Mouse (Mus musculus): ENCODE measurements around the gene Olfr1420. TPM values are rescaled to one million over a fixed set of nuclear protein-coding genes. Genes with fewer than 3 reads are reported as not detected.
"Not testable (repeated sequence)": the region's sequence is repeated elsewhere in the genome, so short reads cannot be mapped to it uniquely, and the experiment has no call there.

The Olfr1420 gene
- polyA plus RNA-seq, 1 experiment = not detected

GRCm38 (mm10) chr19:11922068-11922467, 35.7 kb downstream of the Olfr1420 start:
- Histone ChIP-seq H3K4me1 (ENCODE audit: control insufficient read depth, insufficient read depth, low read length) (no peaks in the 10 kb centered on the region), H3K36me3 (ENCODE audit: control insufficient read depth, insufficient read depth, low read length) (peaks cover 2% of the 10 kb centered on the region; the same call in 1 of the 2 replicates), H3K27ac (ENCODE audit: control insufficient read depth, insufficient read depth, low read depth, low read length) (no peak overlapping the region), H3K27me3 (ENCODE audit: control insufficient read depth, insufficient read depth, low read length) (no peaks in the 10 kb centered on the region), H3K4me3 (ENCODE audit: control insufficient read depth, low read depth, low read length) (no peak overlapping the region)
- TF ChIP-seq POLR2A (IDR thresholded peaks at IDR 0.05; ENCODE audit: control insufficient read depth, low read depth, low read length) = no peak
- TF ChIP-seq CTCF (IDR thresholded peaks at IDR 0.05; ENCODE audit: control insufficient read depth, insufficient read depth, insufficient replicate concordance, low read depth, low read length) = no peak

- not testable (repeated sequence) for H3K4me3 ChIP-seq (ENCODE audit: control insufficient read depth, low read depth, low read length); H3K27ac ChIP-seq (ENCODE audit: control insufficient read depth, insufficient read depth, low read depth, low read length); H3K4me1 ChIP-seq (ENCODE audit: control insufficient read depth, insufficient read depth, low read length); H3K36me3 ChIP-seq (ENCODE audit: control insufficient read depth, insufficient read depth, low read length); H3K27me3 ChIP-seq (ENCODE audit: control insufficient read depth, insufficient read depth, low read length)
Measured at GRCm38 (mm10) chr19:11922515-11922914, 36.1 kb downstream of the Olfr1420 start.

- Histone ChIP-seq H3K4me1 (ENCODE audit: control insufficient read depth, insufficient read depth, low read length) (no peaks in the 10 kb centered on the region), H3K36me3 (ENCODE audit: control insufficient read depth, insufficient read depth, low read length) (no peaks in the 10 kb centered on the region; the same call in 1 of the 2 replicates), H3K4me3 (ENCODE audit: control insufficient read depth, low read depth, low read length) (no peak overlapping the region), H3K27me3 (ENCODE audit: control insufficient read depth, insufficient read depth, low read length) (no peaks in the 10 kb centered on the region), H3K27ac (ENCODE audit: control insufficient read depth, insufficient read depth, low read depth, low read length) (no peak overlapping the region)
- TF ChIP-seq POLR2A (IDR thresholded peaks at IDR 0.05; ENCODE audit: control insufficient read depth, low read depth, low read length) (no peak), CTCF (IDR thresholded peaks at IDR 0.05; ENCODE audit: control insufficient read depth, insufficient read depth, insufficient replicate concordance, low read depth, low read length) (no peak)
Measured at GRCm38 (mm10) chr19:11926380-11926779, 40.0 kb downstream of the Olfr1420 start.

GRCm38 (mm10) chr19:11928025-11928748, 41.8 kb downstream of the Olfr1420 start:
- Histone ChIP-seq H3K36me3 (ENCODE audit: control insufficient read depth, insufficient read depth, low read length) (no peaks in the 10 kb centered on the region), H3K4me1 (ENCODE audit: control insufficient read depth, insufficient read depth, low read length) (no peaks in the 10 kb centered on the region), H3K4me3 (ENCODE audit: control insufficient read depth, low read depth, low read length) (no peak overlapping the region), H3K27ac (ENCODE audit: control insufficient read depth, insufficient read depth, low read depth, low read length) (no peak overlapping the region), H3K27me3 (ENCODE audit: control insufficient read depth, insufficient read depth, low read length) (no peaks in the 10 kb centered on the region)
- TF ChIP-seq CTCF (IDR thresholded peaks at IDR 0.05; ENCODE audit: control insufficient read depth, insufficient read depth, insufficient replicate concordance, low read depth, low read length) (no peak), POLR2A (IDR thresholded peaks at IDR 0.05; ENCODE audit: control insufficient read depth, low read depth, low read length) (no peak)

GRCm38 (mm10) chr19:11946460-11946859, 60.1 kb downstream of the Olfr1420 start:
- H3K4me1 ChIP-seq (ENCODE audit: control insufficient read depth, insufficient read depth, low read length); H3K27me3 ChIP-seq (ENCODE audit: control insufficient read depth, insufficient read depth, low read length); H3K4me3 ChIP-seq (ENCODE audit: control insufficient read depth, low read depth, low read length); H3K27ac ChIP-seq (ENCODE audit: control insufficient read depth, insufficient read depth, low read depth, low read length); H3K36me3 ChIP-seq (ENCODE audit: control insufficient read depth, insufficient read depth, low read length): not testable (repeated sequence)

Other genes starting within 250 kb of the Olfr1420 start
- not detected in 2 replicates for gene Ms4a3, start 245.7 kb upstream of the Olfr1420 start, polyA plus RNA-seq (2012; rRNA removed)
- not detected in 2 replicates for gene Oosp2, start 226.0 kb upstream of the Olfr1420 start, polyA plus RNA-seq (2012; rRNA removed)
- gene Oosp1, start 195.4 kb upstream of the Olfr1420 start, polyA plus RNA-seq (2012; rRNA removed) = not detected in 2 replicates
- gene Oosp3, start 189.5 kb upstream of the Olfr1420 start, polyA plus RNA-seq (2012; rRNA removed) = not detected in 2 replicates
- 0.82 and 0.90 TPM in 2 replicates for gene Gif, start 139.0 kb upstream of the Olfr1420 start, polyA plus RNA-seq (2012; rRNA removed)
- 19.5 and 20.4 TPM in 2 replicates for gene Mrpl16, start 116.2 kb upstream of the Olfr1420 start, polyA plus RNA-seq (2012; rRNA removed)
- gene Stx3, start 67.2 kb upstream of the Olfr1420 start, polyA plus RNA-seq (2012; rRNA removed) = 0.61 and 0.87 TPM in 2 replicates
- gene Olfr1417, start 47.3 kb upstream of the Olfr1420 start, polyA plus RNA-seq (2012; rRNA removed) = not detected in 2 replicates
- not detected in 2 replicates for gene Olfr1418, start 25.5 kb upstream of the Olfr1420 start, polyA plus RNA-seq (2012; rRNA removed)
- gene Olfr1419, start 11.5 kb upstream of the Olfr1420 start, polyA plus RNA-seq (2012; rRNA removed) = 0.05 and 0.06 TPM in 2 replicates
- 6.6 and 8.2 TPM in 2 replicates for gene Patl1, start 25.8 kb downstream of the Olfr1420 start, polyA plus RNA-seq (2012; rRNA removed)
- 23.0 and 24.4 TPM in 2 replicates for gene Osbp, start 79.4 kb downstream of the Olfr1420 start, polyA plus RNA-seq (2012; rRNA removed)
- gene Olfr1423, start 154.8 kb downstream of the Olfr1420 start, polyA plus RNA-seq (2012; rRNA removed) = not detected in 2 replicates
- 0.12 TPM in 1 of 2 replicates, not detected in the other for gene Olfr1424, start 176.1 kb downstream of the Olfr1420 start, polyA plus RNA-seq (2012; rRNA removed)
- gene Olfr1425, start 191.2 kb downstream of the Olfr1420 start, polyA plus RNA-seq (2012; rRNA removed) = not detected in 2 replicates
- not detected in 2 replicates for gene Olfr1426, start 205.4 kb downstream of the Olfr1420 start, polyA plus RNA-seq (2012; rRNA removed)
- not detected in 2 replicates for gene Olfr1427, start 216.8 kb downstream of the Olfr1420 start, polyA plus RNA-seq (2012; rRNA removed)
- gene Olfr1428, start 229.3 kb downstream of the Olfr1420 start, polyA plus RNA-seq (2012; rRNA removed) = 0.09 TPM in 1 of 2 replicates, not detected in the other
- 0.10 and 0.16 TPM in 2 replicates for gene Olfr76, start 236.6 kb downstream of the Olfr1420 start, polyA plus RNA-seq (2012; rRNA removed)